Mouse (Mus musculus): Measurements from ENCODE around the gene Nol4l. TPM values are rescaled to one million over a fixed set of nuclear protein-coding genes. Genes with fewer than 3 reads are reported as not detected.

Gene Nol4l
- polyA plus RNA-seq, 1 experiment from 2014 or later = 11.5 TPM

GRCm38 (mm10) chr2:153412563-153412962 is 117.2 kb downstream of the Nol4l start:
- Histone ChIP-seq H3K9ac (ENCODE audit: low read length) (no peak overlapping the region), H3K9me3 (replicated peaks; ENCODE audit: control insufficient read depth, low read length) (no peaks in the 10 kb centered on the region), H3K27ac (ENCODE audit: low read length) (no peak overlapping the region), H3K27me3 (ENCODE audit: control insufficient read depth, insufficient read depth, low read length) (no peaks in the 10 kb centered on the region), H3K4me2 (ENCODE audit: low read depth, low read length) (no peak overlapping the region), H3K4me1 (ENCODE audit: control insufficient read depth, insufficient read depth, low read length) (peaks cover 4% of the 10 kb centered on the region; the same call in 1 of the 2 replicates), H3K4me3 (replicated peaks; ENCODE audit: low read length) (no peak overlapping the region), H3K36me3 (ENCODE audit: control insufficient read depth, insufficient read depth, low read length) (peaks cover 7% of the 10 kb centered on the region; the same call in 1 of the 2 replicates)
- 60% methylated on average over 6 of the region's 6 CpGs for WGBS
- ATAC-seq (ENCODE audit: insufficient read depth, low FRiP score) = no peak

- Histone ChIP-seq H3K27ac (ENCODE audit: low read length) (no peak overlapping the region), H3K9me3 (replicated peaks; ENCODE audit: control insufficient read depth, low read length) (no peaks in the 10 kb centered on the region), H3K27me3 (ENCODE audit: control insufficient read depth, insufficient read depth, low read length) (no peaks in the 10 kb centered on the region), H3K4me3 (replicated peaks; ENCODE audit: low read length) (no peak overlapping the region), H3K36me3 (ENCODE audit: control insufficient read depth, insufficient read depth, low read length) (0 out of 2 replicates have a peak, but pooled peaks cover 2% of the 10 kb centered on the region), H3K9ac (ENCODE audit: low read length) (no peak overlapping the region), H3K4me1 (ENCODE audit: control insufficient read depth, insufficient read depth, low read length) (peaks cover 4% of the 10 kb centered on the region; the same call in 1 of the 2 replicates), H3K4me2 (ENCODE audit: low read depth, low read length) (no peak overlapping the region)
- WGBS = 70% methylated on average over 9 of the region's 9 CpGs
- ATAC-seq (ENCODE audit: insufficient read depth, low FRiP score) = no peak
These were observed 118.2 kb downstream of the Nol4l start for GRCm38 (mm10) chr2:153411557-153411956.

- no peaks in the 10 kb centered on the region for H3K9me3 ChIP-seq (replicated peaks; ENCODE audit: control insufficient read depth, low read length)
- no peaks in the 10 kb centered on the region for H3K27me3 ChIP-seq (ENCODE audit: control insufficient read depth, insufficient read depth, low read length)
- ATAC-seq (ENCODE audit: insufficient read depth, low FRiP score) = no peak
- no peak overlapping the region for H3K4me2 ChIP-seq (ENCODE audit: low read depth, low read length)
- H3K4me1 ChIP-seq (ENCODE audit: control insufficient read depth, insufficient read depth, low read length) = peaks cover 4% of the 10 kb centered on the region; the same call in 1 of the 2 replicates
- no peaks in the 10 kb centered on the region for H3K36me3 ChIP-seq (ENCODE audit: control insufficient read depth, insufficient read depth, low read length)
- no peak overlapping the region for H3K9ac ChIP-seq (ENCODE audit: low read length)
- no peak overlapping the region for H3K4me3 ChIP-seq (replicated peaks; ENCODE audit: low read length)
- H3K27ac ChIP-seq (ENCODE audit: low read length) = no peak overlapping the region
- WGBS = 73% methylated on average over 3 of the region's 3 CpGs
These were observed 120.8 kb downstream of the Nol4l start for GRCm38 (mm10) chr2:153408971-153409370.

- 80% methylated on average over 6 of the region's 6 CpGs for WGBS
- ATAC-seq (ENCODE audit: insufficient read depth, low FRiP score) = no peak
- H3K4me3 ChIP-seq (replicated peaks; ENCODE audit: low read length) = no peak overlapping the region
- H3K9me3 ChIP-seq (replicated peaks; ENCODE audit: control insufficient read depth, low read length) = no peaks in the 10 kb centered on the region
- no peak overlapping the region for H3K9ac ChIP-seq (ENCODE audit: low read length)
- H3K4me2 ChIP-seq (ENCODE audit: low read depth, low read length) = no peak overlapping the region
- no peaks in the 10 kb centered on the region; the same call in none of the 2 replicates for H3K36me3 ChIP-seq (ENCODE audit: control insufficient read depth, insufficient read depth, low read length)
- no peak overlapping the region for H3K27ac ChIP-seq (ENCODE audit: low read length)
- H3K27me3 ChIP-seq (ENCODE audit: control insufficient read depth, insufficient read depth, low read length) = no peaks in the 10 kb centered on the region
- H3K4me1 ChIP-seq (ENCODE audit: control insufficient read depth, insufficient read depth, low read length) = peaks cover 4% of the 10 kb centered on the region; the same call in 1 of the 2 replicates
These were observed 122.9 kb downstream of the Nol4l start for GRCm38 (mm10) chr2:153406882-153407281.

- ATAC-seq (ENCODE audit: insufficient read depth, low FRiP score) = peak; percentile 66; the same call in 1 of the 2 replicates
- H3K4me3 ChIP-seq (replicated peaks; ENCODE audit: low read length) = no peak overlapping the region
- H3K27ac ChIP-seq (ENCODE audit: low read length) = 0 out of 2 replicates have a peak overlapping the region, but pooled peaks have one; percentile 36
- no peaks in the 10 kb centered on the region for H3K27me3 ChIP-seq (ENCODE audit: control insufficient read depth, insufficient read depth, low read length)
- H3K9ac ChIP-seq (ENCODE audit: low read length) = no peak overlapping the region
- no peaks in the 10 kb centered on the region for H3K9me3 ChIP-seq (replicated peaks; ENCODE audit: control insufficient read depth, low read length)
- no peak overlapping the region for H3K4me2 ChIP-seq (ENCODE audit: low read depth, low read length)
- no peaks in the 10 kb centered on the region for H3K4me1 ChIP-seq (ENCODE audit: control insufficient read depth, insufficient read depth, low read length)
- 63% methylated on average over 3 of the region's 3 CpGs for WGBS
- H3K36me3 ChIP-seq (ENCODE audit: control insufficient read depth, insufficient read depth, low read length) = peaks cover 13% of the 10 kb centered on the region
These were observed 124.9 kb downstream of the Nol4l start for GRCm38 (mm10) chr2:153404882-153405281.

- 88% methylated on average over 3 of the region's 3 CpGs for WGBS
- Histone ChIP-seq H3K9ac (ENCODE audit: low read length) (no peak overlapping the region), H3K4me3 (replicated peaks; ENCODE audit: low read length) (no peak overlapping the region), H3K4me1 (ENCODE audit: control insufficient read depth, insufficient read depth, low read length) (no peaks in the 10 kb centered on the region), H3K36me3 (ENCODE audit: control insufficient read depth, insufficient read depth, low read length) (peaks cover 21% of the 10 kb centered on the region), H3K9me3 (replicated peaks; ENCODE audit: control insufficient read depth, low read length) (no peaks in the 10 kb centered on the region), H3K27ac (ENCODE audit: low read length) (0 out of 2 replicates have a peak overlapping the region, but pooled peaks have one; percentile 36), H3K4me2 (ENCODE audit: low read depth, low read length) (no peak overlapping the region), H3K27me3 (ENCODE audit: control insufficient read depth, insufficient read depth, low read length) (no peaks in the 10 kb centered on the region)
- no peak for ATAC-seq (ENCODE audit: insufficient read depth, low FRiP score)
These were observed 125.7 kb downstream of the Nol4l start for GRCm38 (mm10) chr2:153404062-153404461.

GRCm38 (mm10) chr2:153399166-153399565 is 130.6 kb downstream of the Nol4l start:
- 86% methylated on average over 15 of the region's 15 CpGs for WGBS

GRCm38 (mm10) chr2:153397790-153398515 is 131.8 kb downstream of the Nol4l start:
- no peak for ATAC-seq (ENCODE audit: insufficient read depth, low FRiP score)
- H3K9me3 ChIP-seq (replicated peaks; ENCODE audit: control insufficient read depth, low read length) = peaks cover 5% of the 10 kb centered on the region; the same call in 1 of the 2 replicates
- H3K9ac ChIP-seq (ENCODE audit: low read length) = no peak overlapping the region
- H3K4me2 ChIP-seq (ENCODE audit: low read depth, low read length) = no peak overlapping the region
- H3K4me3 ChIP-seq (replicated peaks; ENCODE audit: low read length) = no peak overlapping the region
- peaks cover 60% of the 10 kb centered on the region for H3K36me3 ChIP-seq (ENCODE audit: control insufficient read depth, insufficient read depth, low read length)
- no peaks in the 10 kb centered on the region for H3K27me3 ChIP-seq (ENCODE audit: control insufficient read depth, insufficient read depth, low read length)
- H3K4me1 ChIP-seq (ENCODE audit: control insufficient read depth, insufficient read depth, low read length) = no peaks in the 10 kb centered on the region
- WGBS = 89% methylated on average over 11 of the region's 11 CpGs
- H3K27ac ChIP-seq (ENCODE audit: low read length) = no peak overlapping the region

More at GRCm38 (mm10) chr2:153399166-153399565, 130.6 kb downstream of the Nol4l start:
- H3K4me1 ChIP-seq (ENCODE audit: control insufficient read depth, insufficient read depth, low read length) = no peaks in the 10 kb centered on the region
- H3K36me3 ChIP-seq (ENCODE audit: control insufficient read depth, insufficient read depth, low read length) = peaks cover 48% of the 10 kb centered on the region
- no peak overlapping the region for H3K4me3 ChIP-seq (replicated peaks; ENCODE audit: low read length)
- no peak overlapping the region for H3K4me2 ChIP-seq (ENCODE audit: low read depth, low read length)
- peaks cover 5% of the 10 kb centered on the region; the same call in 1 of the 2 replicates for H3K9me3 ChIP-seq (replicated peaks; ENCODE audit: control insufficient read depth, low read length)
- no peak for ATAC-seq (ENCODE audit: insufficient read depth, low FRiP score)
- H3K27ac ChIP-seq (ENCODE audit: low read length) = no peak overlapping the region
- no peak overlapping the region for H3K9ac ChIP-seq (ENCODE audit: low read length)
- no peaks in the 10 kb centered on the region for H3K27me3 ChIP-seq (ENCODE audit: control insufficient read depth, insufficient read depth, low read length)

- H3K27ac ChIP-seq (ENCODE audit: low read length) = no peak overlapping the region
- no peaks in the 10 kb centered on the region for H3K4me1 ChIP-seq (ENCODE audit: control insufficient read depth, insufficient read depth, low read length)
- no peak for ATAC-seq (ENCODE audit: insufficient read depth, low FRiP score)
- H3K9me3 ChIP-seq (replicated peaks; ENCODE audit: control insufficient read depth, low read length) = peaks cover 5% of the 10 kb centered on the region; the same call in 1 of the 2 replicates
- H3K4me3 ChIP-seq (replicated peaks; ENCODE audit: low read length) = no peak overlapping the region
- H3K27me3 ChIP-seq (ENCODE audit: control insufficient read depth, insufficient read depth, low read length) = no peaks in the 10 kb centered on the region
- no peak overlapping the region for H3K9ac ChIP-seq (ENCODE audit: low read length)
- WGBS = 92% methylated on average over 10 of the region's 10 CpGs
- H3K4me2 ChIP-seq (ENCODE audit: low read depth, low read length) = no peak overlapping the region
- H3K36me3 ChIP-seq (ENCODE audit: control insufficient read depth, insufficient read depth, low read length) = peaks cover 41% of the 10 kb centered on the region
These were observed 136.7 kb downstream of the Nol4l start for GRCm38 (mm10) chr2:153393045-153393444.

Measured in stomach, embryonic 16.5 days (tissue).